26 mouse cellular contexts compared by ENCODE assay signal in the genomic region with DNA sequence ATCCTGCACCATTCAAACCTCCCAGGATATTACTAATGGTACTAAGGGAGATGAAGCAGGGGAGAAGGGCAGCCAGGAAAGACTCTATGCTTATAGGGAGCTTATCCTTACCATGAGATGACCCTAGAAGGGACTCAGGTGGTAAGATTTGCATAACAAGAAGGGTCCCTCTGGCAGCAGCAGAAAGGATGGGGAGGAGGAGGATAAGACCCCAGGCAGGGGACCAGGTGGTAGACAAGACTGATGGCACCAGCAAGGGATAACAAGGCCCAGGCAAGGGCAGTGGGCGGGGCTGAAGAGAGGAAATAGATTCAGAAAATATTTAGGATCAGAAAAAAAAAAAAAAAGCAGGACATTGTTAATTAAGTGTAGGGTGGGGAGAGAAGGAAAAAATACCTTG.
DNase-seq lines count a peak whose midpoint lies in the region; ATAC-seq and TF ChIP-seq lines count a peak whose summit lies in the region.
"Had no signal": no experiment of that assay in that cellular context is flagged by ENCODE, and none has a peak within 500 bp of the region (broad histone marks: within the 10 kb centered on the region; RNA-seq: fewer than 3 reads in every experiment).

No protein-coding gene starts in this region.

- no peak for DNase-seq in midbrain, postnatal 0 days (ENCODE audit: low spot score)
- peak; percentile 28 for DNase-seq in brain, embryonic 14.5 days (ENCODE audit: low read depth)
- DNase-seq in thymus, postnatal 36 days: no peak
- DNase-seq: adrenal gland, adult 2 months; adrenal gland, postnatal 14 days; cerebellum, adult 11-12 months; cerebellum, adult 8-10 months; cerebellum, postnatal 10 days; cerebellum, postnatal 36 days; embryo, embryonic 11 days; gastrocnemius, postnatal 25 days; heart, adult 18-20 months; heart, postnatal 10 days; heart, postnatal 36 days had no signal

- WGBS in hindbrain, embryonic 13.5 days: 43% methylated on average over 1 of the region's 1 CpGs
- WGBS in hindbrain, embryonic 16.5 days: 48% methylated on average over 1 of the region's 1 CpGs
- 73% methylated on average over 1 of the region's 1 CpGs for WGBS in midbrain, embryonic 13.5 days
- 80% methylated on average over 1 of the region's 1 CpGs for WGBS in midbrain, postnatal 0 days

- H3K36me3 ChIP-seq in hindbrain, embryonic 13.5 days: no peaks in the 10 kb centered on the region
- H3K36me3 ChIP-seq in hindbrain, embryonic 16.5 days (ENCODE audit: control insufficient read depth, insufficient read depth, low read length): no peaks in the 10 kb centered on the region
- no peaks in the 10 kb centered on the region for H3K36me3 ChIP-seq in midbrain, embryonic 13.5 days
- H3K36me3 ChIP-seq in midbrain, postnatal 0 days (ENCODE audit: insufficient read depth, low read length): no peaks in the 10 kb centered on the region
- H3K36me3 ChIP-seq: embryonic facial prominence, embryonic 10.5 days; embryonic facial prominence, embryonic 13.5 days; forebrain, embryonic 12.5 days; forebrain, embryonic 15.5 days; heart, embryonic 12.5 days; heart, embryonic 15.5 days had no signal

- no peak overlapping the region for H3K4me2 ChIP-seq in hindbrain, embryonic 13.5 days
- H3K4me2 ChIP-seq in hindbrain, embryonic 16.5 days (ENCODE audit: low read length): no peak overlapping the region
- no peak overlapping the region for H3K4me2 ChIP-seq in midbrain, embryonic 13.5 days (replicated peaks)
- no peak overlapping the region for H3K4me2 ChIP-seq in midbrain, postnatal 0 days (ENCODE audit: low read depth, low read length, poor library complexity, severe bottlenecking)
- H3K4me2 ChIP-seq: embryonic facial prominence, embryonic 13.5 days; forebrain, embryonic 12.5 days; forebrain, embryonic 15.5 days; heart, embryonic 12.5 days; heart, embryonic 15.5 days; hindbrain, embryonic 14.5 days had no signal

- H3K4me1 ChIP-seq in hindbrain, embryonic 13.5 days (replicated peaks): peaks cover 34% of the 10 kb centered on the region
- no peaks in the 10 kb centered on the region for H3K4me1 ChIP-seq in hindbrain, embryonic 16.5 days (ENCODE audit: control insufficient read depth, insufficient read depth, low read depth, low read length)
- H3K4me1 ChIP-seq in midbrain, embryonic 13.5 days (replicated peaks): peaks cover 20% of the 10 kb centered on the region
- H3K4me1 ChIP-seq in midbrain, postnatal 0 days (ENCODE audit: insufficient read depth, low read length): no peaks in the 10 kb centered on the region
- H3K4me1 ChIP-seq: forebrain, embryonic 15.5 days had no signal

- H3K27ac ChIP-seq in hindbrain, embryonic 13.5 days: no peak overlapping the region
- H3K27ac ChIP-seq in hindbrain, embryonic 16.5 days (ENCODE audit: low read depth, low read length): no peak overlapping the region
- no peak overlapping the region for H3K27ac ChIP-seq in midbrain, embryonic 13.5 days
- H3K27ac ChIP-seq in midbrain, postnatal 0 days (ENCODE audit: low read depth, low read length): no peak overlapping the region
- H3K27ac ChIP-seq: embryonic facial prominence, embryonic 10.5 days; embryonic facial prominence, embryonic 13.5 days; forebrain, embryonic 12.5 days; forebrain, embryonic 15.5 days; heart, embryonic 15.5 days; hindbrain, embryonic 14.5 days had no signal

- no peak for TF ChIP-seq POLR2A in brain, embryonic 14.5 days (IDR thresholded peaks at IDR 0.05; ENCODE audit: borderline replicate concordance, extremely low read depth, insufficient read depth, insufficient read length, poor library complexity, severe bottlenecking)

- peak; percentile 49 for ATAC-seq in hindbrain, embryonic 13.5 days (ENCODE audit: low FRiP score)
- ATAC-seq in hindbrain, embryonic 16.5 days: no peak
- peak; percentile 24; the same call in 1 of the 2 replicates for ATAC-seq in midbrain, embryonic 13.5 days
- ATAC-seq in midbrain, postnatal 0 days (ENCODE audit: low FRiP score): no peak
- ATAC-seq: CD4-positive, CD25-positive, alpha-beta regulatory T cell, adult 4 months; forebrain, embryonic 15.5 days had no signal

- TF ChIP-seq CTCF in midbrain, postnatal 0 days (IDR thresholded peaks at IDR 0.05): no peak
- no peak for TF ChIP-seq CTCF in brain, embryonic 14.5 days (IDR thresholded peaks at IDR 0.05; ENCODE audit: borderline replicate concordance, extremely low read depth, insufficient read depth, insufficient read length)

- no peak overlapping the region for H3K4me3 ChIP-seq in hindbrain, embryonic 13.5 days
- no peak overlapping the region for H3K4me3 ChIP-seq in hindbrain, embryonic 16.5 days (ENCODE audit: low read length)
- H3K4me3 ChIP-seq in midbrain, embryonic 13.5 days (replicated peaks): no peak overlapping the region
- no peak overlapping the region for H3K4me3 ChIP-seq in midbrain, postnatal 0 days (ENCODE audit: low read depth, low read length)
- H3K4me3 ChIP-seq: embryonic facial prominence, embryonic 10.5 days; embryonic facial prominence, embryonic 13.5 days; erythroblast, embryonic 14.5 days; forebrain, embryonic 12.5 days; forebrain, embryonic 15.5 days; heart, embryonic 12.5 days; heart, embryonic 15.5 days had no signal

- no peak overlapping the region for H3K9ac ChIP-seq in hindbrain, embryonic 13.5 days
- H3K9ac ChIP-seq in hindbrain, embryonic 16.5 days (ENCODE audit: low read depth, low read length): no peak overlapping the region
- no peak overlapping the region for H3K9ac ChIP-seq in midbrain, embryonic 13.5 days (replicated peaks)
- no peak overlapping the region for H3K9ac ChIP-seq in midbrain, postnatal 0 days (replicated peaks; ENCODE audit: low read length, poor library complexity, severe bottlenecking)
- H3K9ac ChIP-seq: embryonic facial prominence, embryonic 13.5 days; forebrain, embryonic 12.5 days; forebrain, embryonic 15.5 days; heart, embryonic 12.5 days; heart, embryonic 15.5 days; hindbrain, embryonic 14.5 days had no signal

- no peaks in the 10 kb centered on the region for H3K9me3 ChIP-seq in hindbrain, embryonic 13.5 days
- no peaks in the 10 kb centered on the region for H3K9me3 ChIP-seq in hindbrain, embryonic 16.5 days (ENCODE audit: control insufficient read depth, low read length)
- no peaks in the 10 kb centered on the region for H3K9me3 ChIP-seq in midbrain, embryonic 13.5 days
- H3K9me3 ChIP-seq in midbrain, postnatal 0 days (ENCODE audit: low read length): no peaks in the 10 kb centered on the region
- H3K9me3 ChIP-seq: embryonic facial prominence, embryonic 10.5 days; embryonic facial prominence, embryonic 13.5 days; forebrain, embryonic 12.5 days; forebrain, embryonic 15.5 days; heart, embryonic 12.5 days; heart, embryonic 15.5 days had no signal

- 0 out of 2 replicates have a peak, but pooled peaks cover 4% of the 10 kb centered on the region for H3K27me3 ChIP-seq in hindbrain, embryonic 13.5 days
- no peaks in the 10 kb centered on the region for H3K27me3 ChIP-seq in hindbrain, embryonic 16.5 days (replicated peaks; ENCODE audit: control insufficient read depth, insufficient read depth, low read length)
- H3K27me3 ChIP-seq in midbrain, embryonic 13.5 days: peaks cover 3% of the 10 kb centered on the region; the same call in 1 of the 2 replicates
- H3K27me3 ChIP-seq in midbrain, postnatal 0 days (ENCODE audit: insufficient read depth, low read length): no peaks in the 10 kb centered on the region
- H3K27me3 ChIP-seq: heart, embryonic 12.5 days; heart, embryonic 15.5 days had no signal

Comparison
In these comparisons a context has a peak if more than half of its experiments do, and no peak if none do; other contexts are left out.
1. ATAC-seq: peak in hindbrain, embryonic 13.5 days (single experiment) and midbrain, embryonic 13.5 days (single experiment); none in hindbrain, embryonic 16.5 days (single experiment) and midbrain, postnatal 0 days (single experiment).